Mouse (Mus musculus) forebrain, postnatal 0 days (tissue): ENCODE data around the gene Cdkn1a. TPM values are rescaled to one million over a fixed set of nuclear protein-coding genes. Genes with fewer than 3 reads are reported as not detected.

Experiments used
- ATAC-seq: fragments of 200-750 bp; cut with Nextera tagmentation; 2 replicates; pipeline ENCODE4 v1.8.0; 2017; ENCODE audit warnings: mild to moderate bottlenecking, moderate library complexity
- DNase-seq: peaks from one replicate; pipeline ENCODE4 v3.0.0-alpha.2; 2015
- H3K27ac ChIP-seq: fragments of 300-500 bp; sonication (generic); 2 replicates; pipeline ENCODE4 v1.5.1; 2014; ENCODE audit warnings: low read depth, mild to moderate bottlenecking, antibody characterized with exemption, low read length, moderate library complexity, mixed read lengths
- H3K27me3 ChIP-seq: fragments of 300-500 bp; sonication (generic); 2 replicates; pipeline ENCODE4 v1.6.1; 2014; ENCODE audit warnings: mild to moderate bottlenecking, low read length, mixed read lengths; ENCODE audit not compliant: insufficient read depth
- H3K36me3 ChIP-seq: fragments of 300-500 bp; sonication (generic); 2 replicates; pipeline ENCODE4 v1.6.1; 2014; ENCODE audit warnings: mild to moderate bottlenecking, moderate library complexity; ENCODE audit not compliant: insufficient read depth
- H3K4me1 ChIP-seq: fragments of 300-500 bp; sonication (generic); 2 replicates; pipeline ENCODE4 v1.6.1; 2014; ENCODE audit warnings: antibody characterized with exemption; ENCODE audit not compliant: insufficient read depth
- H3K4me2 ChIP-seq: fragments of 300-500 bp; sonication (generic); 2 replicates; pipeline ENCODE4 v1.6.1; 2014; ENCODE audit warnings: low read depth, mild to moderate bottlenecking, moderate library complexity
- H3K4me3 ChIP-seq: fragments of 300-500 bp; sonication (generic); 2 replicates; pipeline ENCODE4 v1.5.1; 2014; ENCODE audit warnings: low read depth, low read length, mixed read lengths
- H3K9ac ChIP-seq: fragments of 300-500 bp; sonication (generic); 2 replicates; pipeline ENCODE4 v1.6.1; 2014; ENCODE audit warnings: mild to moderate bottlenecking
- H3K9me3 ChIP-seq: fragments of 300-500 bp; sonication (generic); 2 replicates; pipeline ENCODE4 v1.6.1; 2016; ENCODE audit warnings: low read length
- CTCF ChIP-seq: sonication (generic); IDR thresholded peaks from 2 replicates; pipeline ENCODE4 v1.5.1; 2016; ENCODE audit warnings: antibody characterized with exemption, control low read depth, low read depth
- WGBS: fragments of 180-500 bp; shearing (Covaris S2); extraction: QIAGEN DNeasy Blood & Tissue Kit; methylation state at CpG from one replicate; pipeline ENCODE4 v1.1.7; 2014; 5-methylcytosine and 5-hydroxymethylcytosine counted together
- polyA plus RNA-seq: library from polyadenylated mRNA; unstranded; fragments of >200 nt; fragmentation: Nextera tagmentation; extraction: Ambion mirVana; gene quantifications from 2 replicates; pipeline ENCODE4 v1.2.1, GENCODE M21; 2015
- total RNA-seq: library from RNA; depleted of rRNA; stranded (reverse); fragments of >200 nt; gene quantifications from 2 replicates; pipeline ENCODE4 v1.2.3, GENCODE M21; 2014

Gene Cdkn1a
- total and polyA plus RNA-seq, 2 experiments from 2014 or later, result 20.0 to 121 TPM

DNA sequence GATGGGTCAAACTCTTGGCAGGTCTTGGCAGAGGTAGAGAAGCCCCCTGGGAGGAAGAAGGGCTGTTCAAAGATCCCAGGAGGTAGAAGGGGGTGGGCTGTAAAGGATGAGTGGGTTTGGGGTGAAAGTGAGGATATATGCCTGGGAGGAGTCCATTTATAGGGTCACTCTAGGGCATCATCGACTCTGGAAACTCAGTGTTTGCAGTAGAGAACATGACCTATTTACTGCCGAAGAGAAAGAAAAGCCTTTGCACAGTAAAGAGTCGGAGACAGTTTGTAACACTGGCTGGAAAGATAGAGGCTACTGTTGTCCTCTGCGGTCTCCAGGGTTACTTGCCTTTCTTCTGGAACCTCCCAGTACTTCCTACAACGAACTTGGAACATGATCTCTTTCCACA is 17.5 kb upstream of the Cdkn1a start:
- WGBS, result 63% methylated on average over 5 of the region's 5 CpGs

DNA sequence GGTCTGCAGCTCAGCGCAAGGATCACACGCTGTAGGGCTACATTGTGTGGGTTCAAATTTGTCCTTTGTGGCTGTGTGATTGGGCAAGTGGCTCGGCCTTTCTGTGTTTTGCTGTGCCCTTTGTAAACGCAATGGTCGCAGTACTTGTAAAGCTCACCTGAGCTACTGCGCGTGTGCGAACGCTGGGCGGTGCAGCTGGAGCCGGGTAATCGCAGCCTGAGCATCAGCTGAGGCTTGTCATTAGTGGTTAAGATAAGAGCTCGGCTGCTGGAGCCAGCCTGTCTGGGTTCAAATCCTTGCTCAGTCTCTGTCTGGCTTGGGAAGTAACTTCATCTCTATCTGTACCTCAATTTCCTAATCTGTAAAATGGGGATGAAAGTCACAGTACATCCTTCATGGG is 16.7 kb upstream of the Cdkn1a start:
- no peak for ATAC-seq
- DNase-seq, result no peak
- WGBS, result 82% methylated on average over 13 of the region's 13 CpGs
- Histone ChIP-seq H3K4me1 (no peaks in the 10 kb centered on the region; the same call in 1 of the 2 replicates), H3K27ac (no peak overlapping the region), H3K36me3 (no peaks in the 10 kb centered on the region), H3K4me2 (no peak overlapping the region), H3K4me3 (no peak overlapping the region), H3K9me3 (no peaks in the 10 kb centered on the region), H3K9ac (no peak overlapping the region), H3K27me3 (no peaks in the 10 kb centered on the region)
- no peak for TF ChIP-seq CTCF

More for the DNA sequence above, 17.5 kb upstream of the Cdkn1a start:
- H3K4me3 ChIP-seq, result no peak overlapping the region
- DNase-seq (no peak), ATAC-seq (no peak)
- TF ChIP-seq CTCF, result no peak
- no peaks in the 10 kb centered on the region for H3K36me3 ChIP-seq
- H3K9ac ChIP-seq, result no peak overlapping the region
- H3K4me2 ChIP-seq, result no peak overlapping the region
- H3K4me1 ChIP-seq, result no peaks in the 10 kb centered on the region; the same call in 1 of the 2 replicates
- H3K9me3 ChIP-seq, result no peaks in the 10 kb centered on the region
- no peak overlapping the region for H3K27ac ChIP-seq
- no peaks in the 10 kb centered on the region for H3K27me3 ChIP-seq

DNA sequence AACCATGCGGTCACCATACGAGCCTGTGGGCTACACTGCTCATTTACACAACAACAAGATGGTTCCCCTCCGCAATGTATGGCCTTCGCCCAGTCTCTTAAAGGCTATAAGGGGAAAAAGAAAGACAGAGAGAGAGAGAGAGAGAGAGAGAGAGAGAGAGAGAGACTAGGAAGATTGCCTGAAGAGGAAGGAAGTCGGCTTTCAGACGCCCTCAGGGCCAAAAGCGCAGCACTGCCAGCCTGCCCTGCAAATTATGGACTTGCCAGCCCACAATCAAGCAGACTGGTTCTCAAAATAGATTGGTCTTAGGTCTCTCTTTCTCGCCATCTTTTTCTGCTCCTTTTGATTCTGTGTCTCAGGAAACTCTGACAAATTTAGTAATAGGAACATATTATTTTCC is 14.5 kb upstream of the Cdkn1a start:
- no peak for ATAC-seq
- H3K9ac ChIP-seq, result no peak overlapping the region
- no peaks in the 10 kb centered on the region for H3K36me3 ChIP-seq
- WGBS, result 84% methylated on average over 8 of the region's 8 CpGs
- H3K27me3 ChIP-seq, result no peaks in the 10 kb centered on the region
- no peak overlapping the region for H3K27ac ChIP-seq
- no peaks in the 10 kb centered on the region for H3K9me3 ChIP-seq
- no peak overlapping the region for H3K4me2 ChIP-seq
- no peak overlapping the region for H3K4me3 ChIP-seq
- H3K4me1 ChIP-seq, result peaks cover 3% of the 10 kb centered on the region; the same call in 1 of the 2 replicates
- no peak for TF ChIP-seq CTCF
- no peak for DNase-seq

DNA sequence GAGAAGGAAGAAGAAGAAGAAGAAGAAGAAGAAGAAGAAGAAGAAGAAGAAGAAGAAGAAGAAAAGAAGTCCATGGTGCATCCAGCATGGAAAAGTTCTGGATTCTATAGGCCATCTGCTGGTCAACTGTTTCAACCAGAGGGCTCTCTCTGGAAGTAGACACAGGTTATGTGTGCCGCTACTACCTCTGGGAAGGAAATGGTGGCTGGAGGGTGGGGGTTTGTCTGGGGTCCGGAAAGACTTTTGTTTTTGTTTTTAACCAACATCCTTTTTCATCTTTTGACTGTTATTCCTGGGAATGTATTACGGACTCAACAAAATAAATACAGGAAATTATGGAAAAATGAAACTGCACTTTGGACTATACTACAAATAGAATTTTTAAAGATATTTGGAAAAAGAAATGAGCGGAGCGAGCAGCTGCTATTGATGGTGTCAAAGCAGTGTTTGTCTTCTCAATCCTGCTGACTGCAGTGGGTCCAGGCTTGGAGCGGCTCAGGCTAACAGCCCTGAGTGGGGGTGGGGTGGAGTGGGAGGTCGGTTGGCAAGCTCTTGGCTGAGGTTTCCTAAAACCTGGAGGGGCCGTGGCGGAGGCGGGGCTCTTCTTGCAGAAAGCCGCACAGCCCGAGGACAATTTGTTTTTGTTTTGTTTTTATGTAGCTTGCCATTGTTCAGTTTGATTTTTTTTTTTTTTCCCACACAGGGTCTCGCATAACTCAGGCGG is 12.8 kb upstream of the Cdkn1a start:
- no peaks in the 10 kb centered on the region for H3K9me3 ChIP-seq
- peaks cover 4% of the 10 kb centered on the region; the same call in 1 of the 2 replicates for H3K4me1 ChIP-seq
- WGBS, result 16% methylated on average over 14 of the region's 14 CpGs
- H3K36me3 ChIP-seq, result no peaks in the 10 kb centered on the region
- no peak overlapping the region for H3K9ac ChIP-seq
- no peak for TF ChIP-seq CTCF
- 0 out of 2 replicates have a peak overlapping the region, but pooled peaks have one; percentile 23 for H3K27ac ChIP-seq
- H3K4me3 ChIP-seq, result peak overlapping the region; percentile 16
- H3K27me3 ChIP-seq, result no peaks in the 10 kb centered on the region
- H3K4me2 ChIP-seq, result peak overlapping the region; percentile 42
- peak; percentile 47; the same call in 1 of the 2 replicates for ATAC-seq
- DNase-seq, result peak; percentile 56

DNA sequence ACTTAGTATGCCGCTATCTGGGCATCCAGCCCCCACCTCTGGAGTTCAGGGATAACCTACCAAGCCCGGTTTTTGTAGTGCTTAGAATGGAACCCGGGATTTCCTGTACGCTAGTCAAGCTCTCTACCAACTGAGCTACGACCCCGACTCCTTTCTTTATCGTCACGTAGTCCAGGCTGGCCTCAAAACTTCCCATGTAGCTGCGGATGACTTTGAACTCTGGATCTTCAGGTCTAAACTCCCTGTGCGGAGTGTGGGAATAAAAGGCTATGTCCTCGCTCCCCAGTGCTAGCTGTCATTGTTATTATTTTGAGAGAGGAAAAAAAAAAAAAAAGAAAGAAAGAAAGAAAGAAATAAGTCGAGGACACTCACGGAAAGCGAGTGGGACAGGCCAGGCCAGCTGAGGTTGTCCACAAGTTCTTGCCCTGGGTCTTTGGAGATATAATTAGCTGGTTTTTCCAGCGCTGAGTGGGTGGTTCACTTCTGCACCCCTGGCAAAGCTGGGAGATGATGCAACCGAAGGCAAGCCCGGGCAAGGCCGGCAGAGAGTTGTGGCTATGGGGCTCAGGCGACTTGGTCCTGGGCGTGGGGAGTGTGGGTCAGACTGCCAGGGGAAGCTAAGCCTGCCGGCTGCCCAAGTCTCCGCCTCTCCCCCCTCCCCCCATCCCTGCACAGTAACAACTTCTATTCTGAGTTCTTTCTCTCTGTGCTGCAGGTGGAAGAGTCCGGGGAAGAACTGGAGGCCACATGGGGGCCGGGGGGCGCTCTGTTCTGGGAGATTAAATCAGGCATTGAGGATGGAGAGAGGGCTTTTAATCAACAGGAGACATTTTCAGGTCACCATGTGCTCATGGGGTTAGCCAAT is 12.0 kb upstream of the Cdkn1a start:
- Histone ChIP-seq H3K9ac (no peak overlapping the region), H3K36me3 (no peaks in the 10 kb centered on the region)
- 7% methylated on average over 25 of the region's 25 CpGs for WGBS

DNA sequence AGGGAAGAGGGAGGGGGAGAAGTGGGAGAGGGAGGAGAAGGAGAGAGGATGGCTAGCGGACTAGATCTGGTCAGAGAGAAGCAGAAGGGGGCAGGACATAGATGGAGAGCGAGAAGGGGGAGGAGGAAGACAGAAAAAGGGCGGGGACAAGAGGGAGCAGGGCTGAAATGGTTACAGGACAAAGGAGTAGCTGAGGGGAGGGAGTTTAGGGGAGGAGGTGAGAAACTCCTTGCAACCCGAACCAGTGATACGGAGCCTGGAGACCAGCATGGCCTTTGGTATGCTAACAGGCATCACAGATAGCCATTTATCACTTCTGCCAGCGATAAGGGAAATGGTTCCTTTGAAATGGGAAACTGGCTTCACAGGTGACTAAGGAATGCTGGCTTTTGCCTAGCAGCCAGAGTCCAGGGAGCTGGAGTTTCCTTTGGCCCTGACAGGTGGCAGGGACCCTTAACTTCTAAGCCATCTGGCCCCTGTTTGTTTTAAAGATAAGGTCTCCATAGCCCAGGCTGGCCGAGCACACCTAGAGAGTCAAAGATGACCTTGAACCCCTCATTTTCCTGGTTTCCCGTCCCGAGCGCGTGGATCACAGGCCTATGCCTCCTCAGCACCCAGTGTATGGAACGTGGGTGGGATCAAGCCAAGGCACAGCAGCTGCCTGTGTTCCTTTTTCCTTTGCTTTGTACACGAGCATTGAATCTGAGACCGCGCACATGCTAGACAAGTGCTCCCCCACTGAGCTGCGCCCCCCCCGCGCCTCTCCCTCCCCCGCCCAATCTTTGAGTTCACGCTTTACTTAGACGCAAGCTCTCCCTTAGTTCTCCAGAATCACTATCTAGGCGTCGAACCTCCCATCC is 9.8 kb upstream of the Cdkn1a start:
- Histone ChIP-seq H3K4me2 (peak overlapping the region; percentile 8), H3K27me3 (no peaks in the 10 kb centered on the region), H3K4me3 (no peak overlapping the region), H3K9me3 (no peaks in the 10 kb centered on the region), H3K36me3 (no peaks in the 10 kb centered on the region), H3K9ac (peak overlapping the region; percentile 18; the same call in 1 of the 2 replicates), H3K27ac (no peak overlapping the region), H3K4me1 (peaks cover 4% of the 10 kb centered on the region; the same call in 1 of the 2 replicates)
- ATAC-seq, result peak; percentile 47
- WGBS, result 11% methylated on average over 22 of the region's 23 CpGs
- TF ChIP-seq CTCF, result no peak
- peak; percentile 32 for DNase-seq

More for the DNA sequence above, 12.0 kb upstream of the Cdkn1a start:
- Histone ChIP-seq H3K4me2 (peak overlapping the region; percentile 42), H3K9me3 (no peaks in the 10 kb centered on the region), H3K27ac (0 out of 2 replicates have a peak overlapping the region, but pooled peaks have one; percentile 35), H3K4me3 (peak overlapping the region; percentile 16), H3K27me3 (no peaks in the 10 kb centered on the region), H3K4me1 (peaks cover 4% of the 10 kb centered on the region; the same call in 1 of the 2 replicates)
- no peak for DNase-seq
- TF ChIP-seq CTCF, result no peak
- ATAC-seq, result peak; percentile 38
